Mouse (Mus musculus): Measurements from ENCODE around the gene Trak1. TPM values are rescaled to one million over a fixed set of nuclear protein-coding genes. Genes with fewer than 3 reads are reported as not detected.

The Trak1 gene
- polyA plus RNA-seq, 1 experiment: 41.5 TPM

- TF ChIP-seq POLR2A (IDR thresholded peaks at IDR 0.05; ENCODE audit: low read depth, low read length) (no peak; the same call in 1 of the 2 replicates), CTCF (IDR thresholded peaks at IDR 0.05; ENCODE audit: borderline replicate concordance, insufficient read depth, low read length) (no peak)
- Histone ChIP-seq H3K4me3 (ENCODE audit: insufficient read depth, low read length) (no peak overlapping the region), H3K4me1 (ENCODE audit: control insufficient read depth, insufficient read depth, low read length) (peaks cover 13% of the 10 kb centered on the region), H3K27ac (ENCODE audit: insufficient read depth, low read length) (peak overlapping the region; percentile 80)
These were observed 34.8 kb downstream of the Trak1 start for GRCm38 (mm10) chr9:121331878-121332630.

- Histone ChIP-seq H3K4me3 (ENCODE audit: insufficient read depth, low read length) (no peak overlapping the region), H3K27ac (ENCODE audit: insufficient read depth, low read length) (no peak overlapping the region), H3K4me1 (ENCODE audit: control insufficient read depth, insufficient read depth, low read length) (peaks cover 21% of the 10 kb centered on the region)
- TF ChIP-seq CTCF (IDR thresholded peaks at IDR 0.05; ENCODE audit: borderline replicate concordance, insufficient read depth, low read length) (no peak), POLR2A (IDR thresholded peaks at IDR 0.05; ENCODE audit: low read depth, low read length) (no peak)
These were observed 36.3 kb downstream of the Trak1 start for GRCm38 (mm10) chr9:121333559-121333958.

- no peak overlapping the region for H3K27ac ChIP-seq (ENCODE audit: insufficient read depth, low read length)
- TF ChIP-seq POLR2A (IDR thresholded peaks at IDR 0.05; ENCODE audit: low read depth, low read length) (no peak), CTCF (IDR thresholded peaks at IDR 0.05; ENCODE audit: borderline replicate concordance, insufficient read depth, low read length) (no peak)
- H3K4me3 ChIP-seq (ENCODE audit: insufficient read depth, low read length): no peak overlapping the region
- H3K4me1 ChIP-seq (ENCODE audit: control insufficient read depth, insufficient read depth, low read length): peaks cover 21% of the 10 kb centered on the region
These were observed 37.1 kb downstream of the Trak1 start for GRCm38 (mm10) chr9:121334311-121334851.

- Histone ChIP-seq H3K4me3 (ENCODE audit: insufficient read depth, low read length) (no peak overlapping the region), H3K4me1 (ENCODE audit: control insufficient read depth, insufficient read depth, low read length) (peaks cover 21% of the 10 kb centered on the region), H3K27ac (ENCODE audit: insufficient read depth, low read length) (no peak overlapping the region)
- TF ChIP-seq POLR2A (IDR thresholded peaks at IDR 0.05; ENCODE audit: low read depth, low read length): no peak
These were observed 38.3 kb downstream of the Trak1 start for GRCm38 (mm10) chr9:121335568-121335967.

GRCm38 (mm10) chr9:121336324-121336946 lies 39.1 kb downstream of the Trak1 start:
- TF ChIP-seq POLR2A (IDR thresholded peaks at IDR 0.05; ENCODE audit: low read depth, low read length) (no peak), CTCF (IDR thresholded peaks at IDR 0.05; ENCODE audit: borderline replicate concordance, insufficient read depth, low read length) (no peak)
- H3K4me3 ChIP-seq (ENCODE audit: insufficient read depth, low read length): no peak overlapping the region
- peaks cover 17% of the 10 kb centered on the region for H3K4me1 ChIP-seq (ENCODE audit: control insufficient read depth, insufficient read depth, low read length)
- H3K27ac ChIP-seq (ENCODE audit: insufficient read depth, low read length): no peak overlapping the region

- Histone ChIP-seq H3K4me1 (ENCODE audit: control insufficient read depth, insufficient read depth, low read length) (peaks cover 12% of the 10 kb centered on the region), H3K4me3 (ENCODE audit: insufficient read depth, low read length) (no peak overlapping the region)
These were observed 40.1 kb downstream of the Trak1 start for GRCm38 (mm10) chr9:121337216-121337937.

GRCm38 (mm10) chr9:121337938-121338289 lies 40.6 kb downstream of the Trak1 start:
- H3K4me1 ChIP-seq (ENCODE audit: control insufficient read depth, insufficient read depth, low read length): peaks cover 8% of the 10 kb centered on the region; the same call in 1 of the 2 replicates

More at GRCm38 (mm10) chr9:121337216-121337937, 40.1 kb downstream of the Trak1 start:
- peak overlapping the region; percentile 28 for H3K27ac ChIP-seq (ENCODE audit: insufficient read depth, low read length)
- TF ChIP-seq POLR2A (IDR thresholded peaks at IDR 0.05; ENCODE audit: low read depth, low read length): no peak
- no peak for TF ChIP-seq CTCF (IDR thresholded peaks at IDR 0.05; ENCODE audit: borderline replicate concordance, insufficient read depth, low read length)

GRCm38 (mm10) chr9:121341832-121342231 lies 44.5 kb downstream of the Trak1 start:
- no peak for TF ChIP-seq POLR2A (IDR thresholded peaks at IDR 0.05; ENCODE audit: low read depth, low read length)
- H3K4me1 ChIP-seq (ENCODE audit: control insufficient read depth, insufficient read depth, low read length): peaks cover 12% of the 10 kb centered on the region
- no peak overlapping the region for H3K4me3 ChIP-seq (ENCODE audit: insufficient read depth, low read length)
- no peak overlapping the region for H3K27ac ChIP-seq (ENCODE audit: insufficient read depth, low read length)

More at GRCm38 (mm10) chr9:121337938-121338289, 40.6 kb downstream of the Trak1 start:
- peak overlapping the region; percentile 28; the same call in 1 of the 2 replicates for H3K27ac ChIP-seq (ENCODE audit: insufficient read depth, low read length)
- no peak for TF ChIP-seq POLR2A (IDR thresholded peaks at IDR 0.05; ENCODE audit: low read depth, low read length)
- no peak for TF ChIP-seq CTCF (IDR thresholded peaks at IDR 0.05; ENCODE audit: borderline replicate concordance, insufficient read depth, low read length)
- H3K4me3 ChIP-seq (ENCODE audit: insufficient read depth, low read length): no peak overlapping the region

GRCm38 (mm10) chr9:121342510-121343110 lies 45.3 kb downstream of the Trak1 start:
- Histone ChIP-seq H3K4me3 (ENCODE audit: insufficient read depth, low read length) (no peak overlapping the region), H3K27ac (ENCODE audit: insufficient read depth, low read length) (no peak overlapping the region), H3K4me1 (ENCODE audit: control insufficient read depth, insufficient read depth, low read length) (peaks cover 14% of the 10 kb centered on the region)
- TF ChIP-seq CTCF (IDR thresholded peaks at IDR 0.05; ENCODE audit: borderline replicate concordance, insufficient read depth, low read length) (no peak), POLR2A (IDR thresholded peaks at IDR 0.05; ENCODE audit: low read depth, low read length) (no peak)
